Mouse (Mus musculus) adrenal gland, adult 2 months (tissue): ENCODE data around the gene Cmc1. TPM values are rescaled to one million over a fixed set of nuclear protein-coding genes. Genes with fewer than 3 reads are reported as not detected.
"Not testable (repeated sequence)": the region's sequence is repeated elsewhere in the genome, so short reads cannot be mapped to it uniquely, and the experiment has no call there.

Experiments used
- DNase-seq: peaks from one replicate; pipeline ENCODE4 v3.0.0; 2021
- polyA plus RNA-seq: library from polyadenylated mRNA; depleted of rRNA; stranded (reverse); fragments of >200 nt; gene quantifications from 2 replicates; pipeline ENCODE4 v1.2.3, GENCODE M21; 2012
- total RNA-seq, 2 experiments: library from RNA; stranded (reverse); gene quantifications; 2 replicates each; pipeline ENCODE4 v1.2.3; 2021

The Cmc1 gene
- total and polyA plus RNA-seq, 3 experiments = 1.4 to 32.6 (median 27.2) TPM

- DNase-seq = not testable (repeated sequence)
Observed at GRCm38 (mm10) chr9:118140356-118140755, 9.6 kb downstream of the Cmc1 start.

- DNase-seq = peak; percentile 70
Observed at GRCm38 (mm10) chr9:118110360-118110710, 39.6 kb downstream of the Cmc1 start.

GRCm38 (mm10) chr9:118109697-118110359 lies 40.1 kb downstream of the Cmc1 start:
- DNase-seq = no peak

- no peak for DNase-seq
Observed at GRCm38 (mm10) chr9:118108527-118109011, 41.4 kb downstream of the Cmc1 start.

- no peak for DNase-seq
Observed at GRCm38 (mm10) chr9:118101802-118102201, 48.2 kb downstream of the Cmc1 start.

GRCm38 (mm10) chr9:118100484-118100883 lies 49.5 kb downstream of the Cmc1 start:
- no peak for DNase-seq

- DNase-seq = no peak
Observed at GRCm38 (mm10) chr9:118099395-118099794, 50.6 kb downstream of the Cmc1 start.

- DNase-seq = no peak
Observed at GRCm38 (mm10) chr9:118083834-118084233, 66.1 kb downstream of the Cmc1 start.

- no peak for DNase-seq
Observed at GRCm38 (mm10) chr9:118082575-118083431, 67.2 kb downstream of the Cmc1 start.

- no peak for DNase-seq
Observed at GRCm38 (mm10) chr9:118073358-118073757, 76.6 kb downstream of the Cmc1 start.

- no peak for DNase-seq
Observed at GRCm38 (mm10) chr9:118072101-118072500, 77.9 kb downstream of the Cmc1 start.

GRCm38 (mm10) chr9:118071337-118071736 lies 78.6 kb downstream of the Cmc1 start:
- no peak for DNase-seq

GRCm38 (mm10) chr9:118070442-118070841 lies 79.5 kb downstream of the Cmc1 start:
- DNase-seq = no peak

- DNase-seq = no peak
Observed at GRCm38 (mm10) chr9:118059101-118059500, 90.9 kb downstream of the Cmc1 start.

- no peak for DNase-seq
Observed at GRCm38 (mm10) chr9:118053286-118053685, 96.7 kb downstream of the Cmc1 start.

- no peak for DNase-seq
Observed at GRCm38 (mm10) chr9:118045011-118045533, 104.9 kb downstream of the Cmc1 start.

GRCm38 (mm10) chr9:118043581-118043980 lies 106.4 kb downstream of the Cmc1 start:
- no peak for DNase-seq

- no peak for DNase-seq
Observed at GRCm38 (mm10) chr9:118042738-118043137, 107.2 kb downstream of the Cmc1 start.

- no peak for DNase-seq
Observed at GRCm38 (mm10) chr9:118041646-118042045, 108.3 kb downstream of the Cmc1 start.

GRCm38 (mm10) chr9:118041022-118041400 lies 109.0 kb downstream of the Cmc1 start:
- DNase-seq = no peak

- peak; percentile 98 for DNase-seq
Observed at GRCm38 (mm10) chr9:118040218-118041021, 109.6 kb downstream of the Cmc1 start, which contains the start of gene Azi2. Gene Azi2 (plus strand): TSS chr9:118040499.

- no peak for DNase-seq
Observed at GRCm38 (mm10) chr9:118034990-118035389, 115.0 kb downstream of the Cmc1 start.
